ENCODE assay signal across 13 mouse cellular contexts in the genomic region with DNA sequence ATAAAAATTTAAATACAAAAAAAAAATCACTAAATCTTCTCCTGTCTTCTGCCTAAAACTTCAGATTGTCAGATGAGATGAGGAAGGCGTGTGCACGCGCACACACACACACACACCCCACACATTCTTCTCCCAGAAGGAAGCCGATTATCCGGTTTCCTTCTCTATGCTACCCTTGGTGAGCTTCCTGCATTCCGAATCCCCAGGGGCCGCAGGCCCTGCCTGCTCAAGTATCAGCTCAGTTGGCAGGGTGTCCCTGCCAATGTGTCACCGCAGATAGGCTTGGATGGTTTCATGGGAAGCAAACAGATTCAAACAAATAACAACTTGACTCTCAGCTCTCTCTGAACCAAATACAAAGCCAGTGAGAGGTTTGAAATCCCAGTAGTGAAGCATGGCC.
A peak's percentile ranks its signal among the peaks of the same experiment; 100 is the strongest.
DNase-seq lines count a peak whose midpoint lies in the region; ATAC-seq and TF ChIP-seq lines count a peak whose summit lies in the region.
"Had no signal": no experiment of that assay in that cellular context is flagged by ENCODE, and none has a peak within 500 bp of the region (broad histone marks: within the 10 kb centered on the region; RNA-seq: fewer than 3 reads in every experiment).

No protein-coding gene starts in this region.

- H3K27me3 ChIP-seq in kidney, embryonic 14.5 days (ENCODE audit: control insufficient read depth, insufficient read depth, low read length), result no peaks in the 10 kb centered on the region
- no peaks in the 10 kb centered on the region for H3K27me3 ChIP-seq in heart, embryonic 15.5 days
- H3K27me3 ChIP-seq in stomach, postnatal 0 days (ENCODE audit: control insufficient read depth, insufficient read depth, low read length), result no peaks in the 10 kb centered on the region

- peak; percentile 7 to 13 for DNase-seq in cerebellum, postnatal 14 days
- no peak for DNase-seq in cerebellum, adult 11-12 months
- no peak for DNase-seq in kidney, adult 18-20 months
- DNase-seq in R1 (ENCODE audit: low read depth, low spot score), result peak; percentile 24
- DNase-seq in right cerebral cortex, postnatal 36 days (ENCODE audit: low spot score in 2 of 2), result no peak
- DNase-seq in stomach, postnatal 0 days (ENCODE audit: low spot score), result no peak
- DNase-seq: adrenal gland, postnatal 14 days; cerebellum, adult 18-20 months; liver, postnatal 0 days; thymus, postnatal 25 days had no signal

- 23% methylated on average over 8 of the region's 8 CpGs for WGBS in kidney, embryonic 14.5 days
- WGBS in heart, embryonic 15.5 days, result 21% methylated on average over 8 of the region's 8 CpGs
- WGBS in stomach, postnatal 0 days, result 38% methylated on average over 8 of the region's 8 CpGs

- no peaks in the 10 kb centered on the region for H3K9me3 ChIP-seq in kidney, embryonic 14.5 days (ENCODE audit: control insufficient read depth, low read length)
- H3K9me3 ChIP-seq in heart, embryonic 15.5 days (replicated peaks), result no peaks in the 10 kb centered on the region
- no peaks in the 10 kb centered on the region for H3K9me3 ChIP-seq in stomach, postnatal 0 days (ENCODE audit: control insufficient read depth, low read length)

- H3K9ac ChIP-seq in kidney, embryonic 14.5 days (ENCODE audit: low read depth, low read length), result no peak overlapping the region
- no peak overlapping the region for H3K9ac ChIP-seq in heart, embryonic 15.5 days
- no peak overlapping the region for H3K9ac ChIP-seq in stomach, postnatal 0 days (ENCODE audit: low read length)
- H3K9ac ChIP-seq: liver, postnatal 0 days had no signal

- no peaks in the 10 kb centered on the region for H3K4me1 ChIP-seq in kidney, embryonic 14.5 days (ENCODE audit: control insufficient read depth, insufficient read depth, low read length)
- H3K4me1 ChIP-seq in heart, embryonic 15.5 days (replicated peaks), result no peaks in the 10 kb centered on the region; the same call in 1 of the 2 replicates
- no peaks in the 10 kb centered on the region for H3K4me1 ChIP-seq in stomach, postnatal 0 days (replicated peaks; ENCODE audit: control insufficient read depth, insufficient read depth)

- TF ChIP-seq CTCF in stomach, postnatal 0 days (IDR thresholded peaks at IDR 0.05; ENCODE audit: low read depth), result no peak

- H3K36me3 ChIP-seq in kidney, embryonic 14.5 days (ENCODE audit: control insufficient read depth, insufficient read depth, low read length), result no peaks in the 10 kb centered on the region
- no peaks in the 10 kb centered on the region for H3K36me3 ChIP-seq in heart, embryonic 15.5 days
- H3K36me3 ChIP-seq in stomach, postnatal 0 days (ENCODE audit: control insufficient read depth, insufficient read depth, low read length), result no peaks in the 10 kb centered on the region

- ATAC-seq in kidney, embryonic 14.5 days (ENCODE audit: low FRiP score, low TSS enrichment), result peak; percentile 46; the same call in 1 of the 2 replicates
- 0 out of 2 replicates have a peak, but pooled peaks have one; percentile 27 for ATAC-seq in heart, embryonic 15.5 days (replicated peaks; ENCODE audit: insufficient number of reproducible peaks, insufficient read depth, low FRiP score, low read depth)
- ATAC-seq in stomach, postnatal 0 days (ENCODE audit: low FRiP score, low TSS enrichment), result no peak
- ATAC-seq: liver, postnatal 0 days; midbrain, embryonic 16.5 days had no signal

- TF ChIP-seq EP300 in stomach, postnatal 0 days (optimal IDR thresholded peaks at IDR 0.05), result no peak

- H3K27ac ChIP-seq in kidney, embryonic 14.5 days (ENCODE audit: low read depth, low read length), result no peak overlapping the region
- no peak overlapping the region for H3K27ac ChIP-seq in heart, embryonic 15.5 days
- no peak overlapping the region for H3K27ac ChIP-seq in stomach, postnatal 0 days (replicated peaks)

- H3K4me2 ChIP-seq in kidney, embryonic 14.5 days (replicated peaks; ENCODE audit: low read depth, low read length), result no peak overlapping the region
- H3K4me2 ChIP-seq in heart, embryonic 15.5 days, result no peak overlapping the region
- H3K4me2 ChIP-seq in stomach, postnatal 0 days (replicated peaks; ENCODE audit: low read depth), result no peak overlapping the region

- H3K4me3 ChIP-seq in kidney, embryonic 14.5 days (ENCODE audit: low read length), result no peak overlapping the region
- no peak overlapping the region for H3K4me3 ChIP-seq in heart, embryonic 15.5 days
- no peak overlapping the region for H3K4me3 ChIP-seq in stomach, postnatal 0 days (ENCODE audit: low read depth, low read length)

Comparison
In these comparisons a context has a peak if more than half of its experiments do, and no peak if none do; other contexts are left out.
1. DNase-seq: peak in cerebellum, postnatal 14 days (2 of 2) and R1 (single experiment); none in cerebellum, adult 11-12 months (single experiment), kidney, adult 18-20 months (single experiment), right cerebral cortex, postnatal 36 days (0 of 2) and stomach, postnatal 0 days (single experiment).